Mouse (Mus musculus): Measurements from ENCODE around the gene Aqp9.

GRCm38 (mm10) chr9:71072502-71072901, 96.0 kb downstream of the Aqp9 start:
- TF ChIP-seq CTCF (IDR thresholded peaks at IDR 0.05; ENCODE audit: insufficient read depth, low read length), result no peak
- TF ChIP-seq POLR2A (IDR thresholded peaks at IDR 0.05; ENCODE audit: borderline replicate concordance, extremely low read depth, low read depth, low read length), result no peak

Measured in lung, adult 2 months (tissue).